Mouse (Mus musculus): ENCODE measurements at regions not wholly inside any gene's neighbourhood (a gene's known extent, or its start where the extent isn't known, plus 50 kb on each side); places are given as distances from the start of the nearest gene placed in this dataset.
"Not testable (repeated sequence)": the region's sequence is repeated elsewhere in the genome, so short reads cannot be mapped to it uniquely, and the experiment has no call there.

DNA sequence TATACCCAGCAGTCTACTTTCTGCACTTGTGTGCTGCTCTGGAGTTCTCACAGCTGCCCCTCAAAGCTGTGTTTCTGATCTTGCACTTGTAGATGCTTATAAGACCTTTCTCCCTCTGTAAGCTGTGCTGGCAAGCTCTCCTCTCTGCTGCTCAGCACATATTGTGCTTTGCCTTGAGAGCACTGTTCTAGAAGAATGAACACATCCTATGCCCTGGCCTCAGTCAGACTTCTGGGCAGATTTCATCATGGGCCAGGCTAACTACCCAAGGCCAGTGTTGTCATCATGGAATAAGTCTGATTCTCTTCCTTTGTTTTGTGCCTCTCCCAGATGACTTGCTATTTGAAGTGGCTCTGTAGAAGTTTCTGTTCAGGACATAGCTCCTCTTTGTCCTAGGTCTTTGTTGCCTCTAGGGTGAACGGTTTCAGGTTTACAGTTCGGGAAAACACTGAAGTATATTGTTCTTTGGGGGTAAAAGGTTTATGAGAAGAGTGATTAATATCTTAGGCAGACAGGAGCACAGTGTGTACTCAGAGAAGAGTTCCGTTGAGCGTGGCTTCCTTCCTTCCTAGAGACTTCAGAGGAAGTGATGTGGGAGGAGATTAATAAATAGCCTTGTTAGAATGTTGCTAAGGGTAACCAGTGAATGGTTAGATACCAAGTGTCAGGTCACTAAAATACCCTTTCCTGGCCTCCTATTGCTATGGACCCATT is 70.8 kb downstream of the Pcdh18 start:
- DNase-seq (ENCODE audit: inconsistent ontology term) = peak; percentile 20

- DNase-seq (ENCODE audit: inconsistent ontology term) = no peak
These were observed 82.2 kb downstream of the Pcdh18 start for GRCm38 (mm10) chr3:49674921-49675320.

- DNase-seq (ENCODE audit: inconsistent ontology term) = peak; percentile 29
These were observed 84.4 kb downstream of the Pcdh18 start for GRCm38 (mm10) chr3:49672685-49673184.

DNA sequence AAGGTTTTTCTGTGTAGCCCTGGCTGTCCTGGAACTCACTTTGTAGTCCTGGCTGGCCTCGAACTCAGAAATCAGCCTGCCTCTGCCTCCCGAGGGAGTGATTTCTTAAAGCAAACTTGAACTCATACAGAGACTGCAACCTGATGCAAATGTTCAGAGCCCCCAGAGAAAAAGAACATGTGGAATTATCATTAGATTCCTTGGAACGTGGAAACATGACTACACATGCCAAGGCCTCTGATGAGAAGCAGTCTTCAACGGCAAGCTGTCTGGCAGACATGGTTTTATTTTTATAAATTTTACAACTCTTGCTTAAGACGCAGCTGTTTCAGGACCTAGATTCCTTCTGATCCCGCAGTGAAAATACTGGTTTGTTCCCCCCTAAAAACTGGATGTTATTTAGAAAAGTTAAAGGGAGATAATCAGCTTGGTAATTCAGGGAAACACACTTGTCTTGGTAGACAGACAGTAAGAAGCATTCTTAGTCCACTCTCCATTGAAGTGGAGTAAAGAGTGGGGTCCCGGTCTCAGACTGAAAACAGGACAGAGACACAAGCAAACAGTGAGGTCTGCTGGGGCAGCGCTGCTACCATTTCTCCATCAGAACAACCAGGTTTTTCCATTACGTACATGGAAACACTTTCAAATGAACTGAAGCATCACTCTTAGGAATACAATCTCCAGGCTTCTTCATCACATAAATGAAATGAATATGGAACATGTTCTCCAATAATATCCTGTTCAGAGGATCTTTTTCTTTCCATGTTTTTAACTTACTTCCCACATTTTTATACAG is 89.4 kb downstream of the Pcdh18 start:
- DNase-seq (ENCODE audit: inconsistent ontology term) = no peak

GRCm38 (mm10) chr3:49666516-49666915 is 90.6 kb downstream of the Pcdh18 start:
- DNase-seq (ENCODE audit: inconsistent ontology term) = no peak

DNA sequence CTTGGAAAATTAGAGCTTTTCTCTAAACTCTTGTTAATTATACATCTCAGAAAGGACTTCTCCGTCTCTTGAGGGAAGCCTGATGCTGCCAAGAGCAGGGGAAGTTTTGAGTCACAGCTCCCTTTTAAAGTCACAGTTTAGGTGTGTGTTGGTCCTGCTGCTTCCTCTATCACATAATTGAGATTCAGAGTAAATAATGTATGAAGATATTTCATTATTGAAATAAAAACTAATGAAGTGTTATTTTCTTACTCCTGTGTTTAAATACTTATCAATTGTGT is 108.3 kb downstream of the Pcdh18 start:
- no peak for DNase-seq (ENCODE audit: inconsistent ontology term)

DNA sequence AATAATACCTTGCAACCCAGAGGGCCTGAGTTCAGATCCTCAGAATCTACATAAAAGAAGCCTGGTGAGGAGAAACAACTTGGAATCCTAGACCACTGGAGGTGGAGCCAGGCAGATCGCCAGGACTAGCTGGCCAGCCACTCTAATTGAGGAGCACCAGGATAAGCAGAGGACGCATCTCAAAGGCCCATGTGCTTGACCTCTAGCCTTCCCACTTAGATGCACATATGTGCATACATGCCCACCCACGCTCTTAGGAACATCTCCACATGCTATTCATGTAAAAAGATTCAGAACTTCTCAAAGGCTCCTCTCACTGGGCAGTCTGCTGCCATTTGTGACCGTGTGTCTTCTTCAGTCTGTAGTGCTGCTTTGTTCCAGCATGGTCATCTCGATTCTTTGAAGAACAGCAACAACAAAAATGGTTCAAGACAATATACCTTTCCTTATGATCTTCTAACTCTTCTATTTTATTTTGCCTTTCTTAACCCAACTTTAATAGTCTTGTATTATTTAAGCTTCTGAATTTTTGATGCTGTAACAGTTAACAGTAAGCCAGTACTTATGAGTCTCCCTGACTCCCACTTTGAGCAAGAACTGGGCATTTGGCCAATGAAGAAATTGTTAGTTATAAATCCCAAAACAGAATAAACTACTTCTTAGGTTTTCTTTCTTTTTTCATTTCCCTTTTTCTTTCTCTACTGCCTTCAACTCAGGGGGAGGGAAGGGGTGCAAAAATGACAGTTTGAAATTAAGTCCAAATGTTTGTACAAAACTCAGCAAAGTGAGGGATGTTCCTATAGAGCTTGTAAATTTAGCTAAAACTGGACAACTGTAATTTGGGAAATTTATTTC is 108.9 kb downstream of the Pcdh18 start:
- DNase-seq (ENCODE audit: inconsistent ontology term) = no peak

- DNase-seq (ENCODE audit: inconsistent ontology term) = no peak
These were observed 112.1 kb downstream of the Pcdh18 start for GRCm38 (mm10) chr3:49644993-49645392.

- DNase-seq (ENCODE audit: inconsistent ontology term) = no peak
These were observed 113.3 kb downstream of the Pcdh18 start for GRCm38 (mm10) chr3:49643871-49644270.

DNA sequence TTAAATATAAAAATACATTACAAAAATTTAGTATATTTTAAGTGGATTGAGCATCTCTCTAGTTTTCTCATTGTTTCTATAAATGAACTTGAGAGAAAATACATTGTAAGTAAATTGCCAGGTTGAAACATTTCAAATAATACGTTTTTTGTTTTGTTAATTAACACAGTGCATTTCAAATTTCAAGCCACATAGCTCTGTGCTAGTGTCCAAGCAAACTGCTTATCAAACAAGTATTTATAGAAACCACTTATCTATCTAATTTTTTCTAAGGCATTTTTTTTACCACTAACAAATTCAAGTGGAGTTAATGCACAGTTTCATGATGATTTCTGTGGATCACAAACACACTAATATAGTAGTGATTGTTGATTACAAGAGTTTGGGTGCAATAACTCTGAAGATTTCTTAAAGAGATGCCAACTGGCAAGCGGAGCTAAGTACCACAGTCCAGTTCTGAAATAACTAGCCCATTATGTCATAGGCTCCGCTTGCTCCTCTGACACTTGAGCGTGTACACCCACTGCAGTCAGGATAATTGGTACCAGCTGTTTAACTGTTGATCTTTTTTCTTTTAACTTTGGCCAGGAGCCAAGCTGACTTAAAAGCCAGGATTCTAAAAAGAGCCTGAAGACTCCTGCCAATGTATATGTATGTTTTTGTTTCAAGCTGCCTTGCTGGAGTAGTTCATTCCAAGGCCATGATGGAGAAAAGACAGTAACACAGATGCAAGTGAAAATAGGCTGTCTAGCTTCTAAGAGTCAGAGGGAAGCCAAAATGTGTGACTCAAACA is 115.0 kb downstream of the Pcdh18 start:
- DNase-seq (ENCODE audit: inconsistent ontology term) = peak; percentile 93

DNA sequence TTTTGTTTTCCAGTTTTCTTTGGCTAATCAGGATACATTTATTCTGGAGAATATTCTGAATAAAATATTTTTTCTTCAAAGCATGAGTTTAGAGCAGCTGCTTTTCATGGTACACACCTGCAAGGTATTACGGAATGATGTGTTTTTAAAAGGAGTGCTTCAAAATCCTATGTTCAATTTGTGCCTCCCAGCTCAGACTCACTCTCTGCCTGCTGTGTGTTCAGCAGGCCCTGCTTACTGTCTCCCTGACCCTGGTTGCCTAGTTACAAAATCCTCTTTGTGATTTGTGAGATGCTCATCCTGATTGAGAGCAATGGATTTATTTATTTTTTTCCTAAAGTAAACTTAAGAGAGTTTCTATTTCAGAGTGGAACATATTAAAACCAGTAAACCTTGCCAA is 115.7 kb downstream of the Pcdh18 start:
- no peak for DNase-seq (ENCODE audit: inconsistent ontology term)

- DNase-seq (ENCODE audit: inconsistent ontology term) = no peak
These were observed 118.5 kb downstream of the Pcdh18 start for GRCm38 (mm10) chr3:49638601-49639000.

DNA sequence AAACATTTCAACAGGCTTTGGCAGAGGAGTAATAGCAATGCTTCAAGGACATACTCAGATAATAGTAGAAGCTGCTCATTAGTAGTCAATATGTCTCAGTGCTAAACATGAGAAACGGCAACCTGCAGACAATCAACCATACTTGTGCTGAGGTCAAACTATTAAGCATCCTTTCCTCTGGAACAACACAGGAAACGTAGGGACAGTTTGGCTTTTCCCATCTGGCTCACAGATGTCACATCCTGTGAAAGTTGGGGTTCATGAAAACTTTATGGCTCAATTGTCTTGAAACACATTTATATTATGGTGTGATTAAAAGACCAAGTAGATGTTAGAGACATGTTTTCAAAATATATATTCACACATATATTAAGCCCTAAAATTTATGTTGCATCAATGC is 120.4 kb downstream of the Pcdh18 start:
- no peak for DNase-seq (ENCODE audit: inconsistent ontology term)

- peak; percentile 7 for DNase-seq (ENCODE audit: inconsistent ontology term)
These were observed 164.2 kb downstream of the Pcdh18 start for GRCm38 (mm10) chr3:49592706-49593451.

DNA sequence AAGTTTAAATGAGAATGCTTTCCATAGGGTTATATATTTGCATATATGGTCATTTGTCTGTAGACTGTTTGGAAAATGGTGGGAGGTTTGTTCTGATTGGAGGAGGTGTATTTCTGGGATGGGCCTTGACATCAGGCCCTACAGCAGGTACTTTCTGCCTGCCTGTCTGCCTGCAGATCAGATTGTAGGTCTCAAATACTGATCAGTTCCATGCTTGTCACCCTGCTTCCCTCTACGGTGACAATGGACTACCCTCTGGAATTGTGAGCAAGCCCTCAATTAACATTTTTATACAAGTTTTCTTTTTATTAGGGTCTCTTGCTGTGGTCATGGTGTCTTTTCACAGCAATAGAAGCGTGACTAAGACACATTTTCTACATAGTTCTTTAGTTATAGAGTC is 166.9 kb downstream of the Pcdh18 start:
- no peak for DNase-seq (ENCODE audit: inconsistent ontology term)

DNA sequence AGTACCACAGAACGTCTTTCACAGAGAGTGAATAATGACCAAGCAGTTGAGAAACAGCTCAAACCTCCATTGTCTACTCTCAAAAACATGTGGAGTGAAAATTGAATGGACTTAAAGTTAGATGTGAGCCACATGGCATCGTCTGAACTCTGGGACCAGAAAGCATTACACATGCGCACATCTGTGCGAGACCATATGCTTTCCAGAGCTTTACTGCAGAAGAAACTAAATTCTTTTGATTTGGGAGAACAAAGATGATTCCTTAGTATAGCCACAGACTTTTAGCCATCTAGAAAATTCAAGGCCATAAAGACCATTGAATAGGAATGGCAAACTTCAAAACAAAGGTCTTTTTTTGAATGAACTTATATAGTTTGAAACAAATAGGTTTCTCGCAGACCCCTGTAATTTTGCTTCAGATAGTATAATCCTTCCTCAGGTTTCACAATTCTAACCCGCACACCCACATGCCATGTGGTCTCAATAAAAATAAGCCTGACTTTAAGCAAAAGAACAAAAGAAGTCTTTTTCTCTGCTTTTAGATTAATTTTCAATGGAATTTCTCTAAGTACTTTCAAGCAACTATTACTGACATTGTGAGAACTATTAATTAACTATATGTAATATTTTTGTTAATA is 170.5 kb downstream of the Pcdh18 start:
- DNase-seq (ENCODE audit: inconsistent ontology term) = no peak

- DNase-seq (ENCODE audit: inconsistent ontology term) = not testable (repeated sequence)
These were observed 171.2 kb downstream of the Pcdh18 start for GRCm38 (mm10) chr3:49585962-49586361.

GRCm38 (mm10) chr3:49566769-49567729 is 190.1 kb downstream of the Pcdh18 start:
- no peak for DNase-seq (ENCODE audit: inconsistent ontology term)

GRCm38 (mm10) chr3:49527642-49528041 is 229.5 kb downstream of the Pcdh18 start:
- DNase-seq (ENCODE audit: inconsistent ontology term) = no peak
